Mouse (Mus musculus): ENCODE measurements around the gene Gne.

The Gne gene

DNA sequence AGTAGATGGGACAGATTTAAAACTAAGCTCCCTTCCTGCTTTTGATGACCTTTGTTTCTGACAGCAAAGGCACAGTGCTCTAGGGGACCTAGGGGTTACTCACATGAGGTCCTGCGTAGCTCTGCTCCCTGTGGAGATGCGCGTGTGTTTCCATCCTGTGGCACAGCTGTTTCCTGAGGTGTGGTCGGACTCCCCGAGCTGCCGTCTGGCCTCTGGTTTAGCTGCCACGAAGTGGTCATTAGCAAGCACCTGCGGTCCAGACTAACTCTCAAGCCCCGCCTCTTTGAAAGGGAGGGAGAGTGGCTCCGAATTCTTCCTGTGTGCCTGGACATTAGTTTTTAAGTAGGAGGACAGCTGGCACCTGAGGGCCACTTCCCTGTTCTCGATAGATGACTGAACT lies at the start of gene Gne:
Gene Gne, minus strand, starts transcription at position 233 of the 400 bp plus-strand sequence.
- no peak for DNase-seq (ENCODE audit: low read depth, low spot score)

DNA sequence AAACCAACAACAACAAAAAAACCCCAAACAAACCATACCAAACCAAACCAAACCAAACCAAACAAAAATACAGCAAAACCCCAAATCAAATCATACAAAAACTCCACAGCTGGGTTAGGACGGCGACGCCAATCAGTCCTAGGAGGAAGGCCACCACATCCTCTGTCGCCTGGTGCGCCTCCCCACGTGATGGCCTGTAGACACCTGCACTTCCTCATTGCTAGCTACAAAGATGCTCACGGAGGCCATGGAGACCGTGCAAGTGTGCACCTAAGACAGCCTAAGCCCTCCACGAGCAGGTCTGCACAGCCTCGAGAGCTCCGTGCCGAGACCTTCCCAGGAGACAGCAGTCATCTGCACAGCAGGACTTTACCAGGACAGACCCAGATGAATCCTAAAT lies 42.8 kb upstream of the Gne start:
- DNase-seq (ENCODE audit: low read depth, low spot score), result no peak

- DNase-seq (ENCODE audit: low read depth, low spot score), result peak; percentile 43
Measured at GRCm38 (mm10) chr4:44119410-44120201, 35.6 kb upstream of the Gne start.

DNA sequence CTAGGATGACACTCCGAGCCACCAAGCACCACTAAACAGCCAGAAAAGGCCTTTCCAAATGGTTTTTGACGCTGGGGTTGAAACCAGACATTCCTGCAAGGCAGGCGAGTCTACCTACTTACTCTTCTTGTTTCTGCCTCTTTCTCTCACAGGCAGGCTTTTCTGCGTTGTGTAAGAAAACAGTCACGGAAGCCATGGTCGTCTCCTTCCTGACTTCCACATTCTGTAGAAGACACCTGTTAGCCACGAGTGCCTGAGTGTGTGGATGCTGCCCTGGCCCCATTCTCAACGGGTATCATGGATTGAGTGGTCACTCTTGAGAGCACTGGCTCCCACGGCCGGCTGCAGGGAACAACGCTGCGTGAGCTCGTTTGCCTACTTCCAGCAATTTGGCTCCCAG lies 31.1 kb upstream of the Gne start:
- DNase-seq (ENCODE audit: low read depth, low spot score), result no peak

- no peak for DNase-seq (ENCODE audit: low read depth, low spot score)
Measured at GRCm38 (mm10) chr4:44113393-44114138, 29.6 kb upstream of the Gne start.

DNA sequence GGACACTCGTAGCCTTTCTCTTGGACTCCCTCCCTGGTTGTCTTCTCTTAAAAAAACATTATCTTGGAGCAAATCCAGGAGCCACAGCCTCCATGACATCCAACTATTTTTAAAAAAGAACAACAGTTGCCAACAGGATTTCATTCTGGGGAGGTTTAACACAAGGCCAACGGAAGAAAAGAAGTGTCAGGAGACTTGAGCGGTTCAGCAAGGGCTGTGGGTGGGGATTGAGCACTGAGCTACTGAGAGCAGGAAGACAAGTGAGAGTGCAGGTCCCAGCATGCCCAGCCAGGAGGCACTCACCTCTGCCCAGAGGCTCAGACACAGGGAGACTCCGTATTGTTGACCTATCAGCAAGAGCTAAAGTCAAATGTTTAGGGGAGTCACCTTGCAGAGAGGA lies 28.8 kb upstream of the Gne start:
- DNase-seq (ENCODE audit: low read depth, low spot score), result no peak

DNA sequence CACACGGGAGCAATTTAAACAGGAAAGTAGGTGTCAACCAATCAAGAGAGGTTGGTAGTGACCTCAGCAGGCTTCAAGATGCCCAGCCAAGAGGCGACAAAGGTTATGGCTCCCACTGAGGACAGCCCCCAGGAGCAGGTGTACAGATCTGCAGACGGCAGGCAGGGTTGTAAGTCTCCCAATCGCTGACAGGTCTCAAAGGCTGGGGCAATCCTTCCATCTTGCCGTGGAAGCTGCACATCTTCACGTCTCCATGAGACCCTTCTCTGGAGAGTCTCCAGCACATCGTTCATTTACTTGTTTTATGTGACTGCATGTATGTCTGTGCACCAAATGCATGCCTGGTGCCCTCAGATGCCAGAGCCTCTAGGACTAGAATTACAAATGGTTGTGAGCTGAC lies 26.8 kb upstream of the Gne start:
- DNase-seq (ENCODE audit: low read depth, low spot score), result no peak

DNA sequence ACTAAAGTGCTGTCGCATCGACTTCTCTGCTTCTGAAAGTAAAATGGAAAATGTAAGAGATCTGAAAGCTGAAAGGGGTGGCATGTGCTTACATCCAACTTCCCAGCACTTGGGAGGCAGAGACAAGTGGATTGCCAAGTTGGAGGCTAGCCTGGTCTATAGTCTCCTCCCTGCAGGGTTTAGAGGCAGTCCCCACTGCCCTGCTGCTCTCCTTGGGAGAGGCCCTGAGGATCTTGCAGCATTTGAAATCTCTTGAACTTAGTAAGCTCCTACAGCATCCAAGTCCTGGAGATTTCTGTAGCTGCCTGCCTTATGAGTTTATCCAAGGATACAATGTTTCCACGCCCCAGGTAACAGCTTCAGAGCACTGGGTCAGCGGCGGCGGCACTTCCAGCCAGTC lies 24.3 kb upstream of the Gne start:
- DNase-seq (ENCODE audit: low read depth, low spot score), result no peak

DNA sequence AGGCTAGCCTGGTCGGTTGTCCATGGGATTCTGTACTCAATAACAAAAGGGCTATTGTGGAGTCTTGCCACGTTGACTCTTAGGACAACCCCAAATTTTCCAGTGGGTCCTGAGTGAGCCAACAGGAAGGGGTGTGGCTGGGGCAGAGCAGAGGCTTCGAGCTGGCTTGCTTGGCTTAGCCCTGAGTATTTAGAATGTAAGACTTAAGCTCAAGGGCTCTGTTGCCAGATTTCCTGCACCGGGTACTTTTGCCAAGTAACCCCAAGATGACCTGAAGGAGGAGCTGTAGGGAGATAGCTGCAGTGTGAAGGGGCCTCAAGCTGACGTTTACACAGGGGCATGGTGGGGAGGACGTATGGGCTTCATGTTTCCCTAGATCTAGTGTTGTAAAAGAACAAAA lies 23.4 kb upstream of the Gne start:
- no peak for DNase-seq (ENCODE audit: low read depth, low spot score)

- no peak for DNase-seq (ENCODE audit: low read depth, low spot score)
Measured at GRCm38 (mm10) chr4:44106297-44106821, 22.4 kb upstream of the Gne start.

DNA sequence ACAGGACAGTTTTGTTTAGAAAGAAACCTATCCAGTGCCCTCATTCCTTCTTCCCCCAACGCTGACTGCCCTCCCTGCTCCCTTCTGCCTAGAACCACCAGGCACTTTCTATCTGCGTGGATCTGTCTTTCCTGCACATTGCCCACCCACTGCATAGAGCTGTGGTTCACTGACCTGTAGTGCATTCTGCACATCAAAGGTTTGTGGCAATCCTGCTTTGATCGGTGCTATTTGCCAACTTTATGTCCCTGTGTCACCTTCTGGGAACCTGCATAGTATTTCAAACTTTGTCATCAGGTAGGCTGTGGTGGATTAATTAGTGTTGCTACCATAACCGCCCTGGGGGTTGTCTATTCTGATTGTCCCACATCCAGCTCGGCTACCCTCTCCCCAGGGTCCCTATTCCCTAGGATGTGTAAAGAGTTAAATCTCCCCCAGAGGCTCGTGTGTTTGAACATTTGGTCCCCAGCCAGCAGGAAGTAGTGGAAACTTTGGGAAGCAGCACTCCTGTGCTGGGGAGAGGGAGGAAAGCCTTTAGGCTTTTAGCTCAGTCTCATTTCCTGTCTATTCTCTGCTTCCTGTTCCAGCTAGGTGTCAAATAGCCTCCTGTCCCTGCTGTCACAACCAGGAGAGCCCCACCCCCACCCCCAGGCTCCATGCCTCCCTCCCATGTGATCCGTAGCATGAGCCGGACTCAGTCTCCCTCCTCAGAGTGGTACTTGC lies 20.4 kb upstream of the Gne start:
- DNase-seq (ENCODE audit: low read depth, low spot score), result no peak

GRCm38 (mm10) chr4:44103620-44104019 lies 19.6 kb upstream of the Gne start:
- no peak for DNase-seq (ENCODE audit: low read depth, low spot score)

DNA sequence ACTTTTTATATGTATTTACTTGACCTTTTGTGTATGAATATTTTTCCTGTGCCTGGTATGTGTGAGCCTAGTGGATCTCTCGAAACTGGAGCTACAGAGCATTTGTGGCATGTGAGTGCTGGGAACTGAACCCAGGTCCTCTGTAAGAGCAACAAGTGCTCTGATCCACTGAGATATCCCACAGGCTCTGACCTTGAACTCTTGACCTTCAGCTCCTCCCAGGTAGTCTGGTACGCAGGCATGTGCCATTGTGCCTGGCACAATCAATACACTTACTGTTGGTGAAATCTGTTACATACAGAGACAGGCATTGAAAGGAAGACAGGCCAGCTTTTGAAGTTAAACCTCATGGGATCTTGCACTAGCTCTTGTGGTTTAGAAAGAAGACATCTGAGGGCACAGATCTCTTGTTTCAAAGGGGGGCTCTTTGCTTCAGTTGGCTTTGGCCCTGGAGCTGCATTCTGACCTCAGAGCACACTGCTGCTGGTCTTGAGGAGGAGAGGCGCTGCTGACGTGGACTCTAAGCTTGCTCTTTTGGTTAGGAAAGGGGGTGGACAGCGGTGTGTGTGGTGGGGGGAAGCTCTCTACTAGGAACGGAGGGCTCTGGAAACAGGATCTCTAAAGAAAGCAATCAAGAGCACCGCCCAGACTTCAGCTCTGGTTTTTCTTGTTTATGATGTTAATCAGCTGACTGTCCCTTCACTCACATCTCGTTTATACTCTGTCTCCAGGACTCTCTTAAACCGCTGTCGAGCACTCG lies 13.8 kb upstream of the Gne start:
- no peak for DNase-seq (ENCODE audit: low read depth, low spot score)

DNA sequence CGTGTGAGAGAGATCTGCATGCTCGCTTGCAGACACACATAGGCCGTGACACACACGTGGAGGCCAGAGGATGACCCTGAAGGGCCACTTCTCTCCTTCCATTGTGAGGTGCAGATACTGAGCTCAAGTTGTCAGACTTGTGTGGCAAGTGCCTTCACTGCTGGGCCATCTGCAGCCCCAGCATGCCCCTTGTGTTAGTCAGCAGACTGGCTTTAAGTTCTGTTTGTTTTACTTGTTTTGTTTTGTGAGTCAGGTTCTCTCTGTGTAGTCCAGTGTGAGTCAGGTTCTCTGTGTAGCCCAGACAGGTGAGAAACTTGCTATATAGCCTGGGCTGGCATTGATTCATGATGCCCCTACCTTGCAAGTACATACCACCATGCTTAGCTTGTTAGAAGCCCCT lies 10.5 kb upstream of the Gne start:
- no peak for DNase-seq (ENCODE audit: low read depth, low spot score)

DNA sequence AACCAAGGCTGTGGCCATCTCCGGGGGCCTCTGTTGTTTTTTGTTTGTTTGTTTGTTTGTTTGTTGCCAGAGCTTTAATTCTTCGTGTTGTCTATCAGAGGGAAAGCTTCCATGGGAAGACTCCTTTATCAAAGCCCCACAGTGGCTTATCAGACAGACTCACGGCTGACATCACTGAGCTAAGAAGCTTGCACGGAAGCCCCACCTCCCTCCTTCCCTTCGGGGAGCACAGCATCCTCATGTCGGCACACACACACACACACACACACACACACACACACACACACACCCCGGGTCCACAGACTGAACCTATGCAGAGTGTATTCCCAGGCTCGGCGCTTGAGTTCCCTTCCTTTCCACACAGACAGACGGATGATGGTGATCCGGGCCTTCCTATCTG lies 8.4 kb upstream of the Gne start:
- no peak for DNase-seq (ENCODE audit: low read depth, low spot score)

GRCm38 (mm10) chr4:44085566-44085965 lies 1.6 kb upstream of the Gne start:
- DNase-seq (ENCODE audit: low read depth, low spot score), result no peak

DNA sequence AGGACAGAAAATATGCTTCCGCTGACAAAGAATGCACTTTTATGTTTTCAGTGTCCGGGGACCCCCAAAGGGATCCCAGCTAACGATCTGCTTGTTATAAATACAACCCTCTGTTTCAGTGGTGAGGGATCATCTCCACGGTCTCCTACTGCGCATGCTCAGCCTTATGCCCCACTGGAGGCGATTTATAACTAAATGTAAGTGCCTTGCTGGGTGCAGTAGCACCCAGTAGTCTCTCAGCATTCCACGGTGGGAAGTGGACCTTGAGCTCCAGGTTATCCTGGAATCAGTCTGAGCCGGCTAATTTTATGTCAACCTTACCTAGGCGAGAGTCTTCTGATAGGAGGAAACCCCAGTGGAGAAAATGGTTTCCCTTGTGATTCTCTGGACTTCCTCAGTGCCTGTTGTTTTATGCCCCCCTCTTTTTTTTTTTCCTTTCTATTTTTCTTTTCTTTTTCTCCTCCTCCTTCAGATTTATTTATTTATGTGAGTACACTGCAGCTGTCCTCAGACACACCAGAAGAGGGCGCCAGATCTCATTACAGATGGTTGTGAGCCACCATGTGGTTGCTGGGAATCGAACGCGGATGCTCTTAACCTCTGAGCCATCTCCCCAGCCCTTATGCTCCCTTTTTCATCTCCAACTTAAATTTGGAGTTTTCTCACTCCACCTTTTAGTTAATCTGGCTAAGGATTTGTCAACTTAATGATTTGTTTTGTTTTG lies 787 bp upstream of the Gne start:
- DNase-seq (ENCODE audit: low read depth, low spot score), result no peak

DNA sequence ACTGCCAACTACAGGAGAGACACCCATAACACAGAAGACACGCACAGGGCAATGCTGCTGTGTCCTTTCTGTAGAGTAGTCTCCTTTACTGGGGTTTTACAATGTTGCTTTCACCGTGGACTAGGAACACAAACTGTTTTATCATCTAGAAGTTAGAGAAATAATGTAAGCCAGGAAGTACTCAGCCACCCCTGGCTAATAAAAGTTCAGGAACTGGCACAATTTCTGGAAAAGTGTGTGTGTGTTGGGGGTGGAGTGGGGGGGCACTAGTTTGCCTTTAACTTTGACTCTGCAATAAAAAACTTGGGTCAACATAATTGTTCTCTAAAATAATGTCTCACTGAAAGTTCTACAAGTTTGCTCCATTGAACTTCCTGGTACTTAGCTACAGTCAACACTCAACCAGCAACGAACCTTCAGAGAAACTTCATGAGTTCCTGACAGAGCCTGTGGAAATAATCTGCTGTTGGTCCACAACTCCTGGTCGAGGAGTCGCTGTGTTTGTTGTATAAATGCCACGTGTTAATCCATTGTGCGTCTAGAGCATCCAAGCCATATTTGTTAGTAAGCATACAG lies 5.5 kb downstream of the Gne start:
- no peak for DNase-seq (ENCODE audit: low read depth, low spot score)

GRCm38 (mm10) chr4:44074422-44074821 lies 9.6 kb downstream of the Gne start:
- no peak for DNase-seq (ENCODE audit: low read depth, low spot score)

DNA sequence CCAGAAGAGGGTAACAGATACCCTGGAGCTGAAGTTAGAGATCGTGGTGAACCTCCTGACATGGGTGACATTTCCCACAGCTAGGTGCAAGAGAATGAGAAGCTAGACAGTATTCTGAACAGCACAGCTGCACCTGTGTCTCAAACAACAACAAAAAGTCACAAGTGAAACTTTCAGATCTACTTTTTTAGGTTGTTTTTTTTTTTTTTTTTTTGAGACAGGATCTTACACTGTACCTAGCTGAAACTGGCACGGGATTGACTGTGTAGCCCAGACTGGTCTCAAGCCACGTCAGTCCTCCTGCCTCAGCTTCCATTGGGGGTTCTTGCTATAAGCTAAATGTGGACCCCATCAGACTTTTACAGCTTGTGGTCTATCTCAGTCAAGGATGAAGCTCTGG lies 10.2 kb downstream of the Gne start:
- DNase-seq (ENCODE audit: low read depth, low spot score), result no peak
